Mouse (Mus musculus) thymus, adult 2 months (tissue): ENCODE data around the gene Ldhd. TPM values are rescaled to one million over a fixed set of nuclear protein-coding genes. Genes with fewer than 3 reads are reported as not detected.
A peak's percentile ranks its signal among the peaks of the same experiment; 100 is the strongest.

Source experiments
- DNase-seq: peaks from one replicate; pipeline ENCODE4 v3.0.0; 2021
- H3K27ac ChIP-seq: fragments of 200-500 bp; 2 replicates; pipeline ENCODE4 v1.5.1; 2012; ENCODE audit warnings: low read length, control low read depth; ENCODE audit not compliant: control insufficient read depth, insufficient read depth
- H3K27me3 ChIP-seq: fragments of 200-500 bp; 2 replicates; pipeline ENCODE4 v1.6.1; 2012; ENCODE audit warnings: mild to moderate bottlenecking, low read length, moderate library complexity, mixed read lengths; ENCODE audit not compliant: control insufficient read depth, insufficient read depth
- H3K36me3 ChIP-seq: fragments of 200-500 bp; 2 replicates; pipeline ENCODE4 v1.6.1; 2012; ENCODE audit warnings: mild to moderate bottlenecking, low read length, moderate library complexity; ENCODE audit not compliant: control insufficient read depth, insufficient read depth
- H3K4me1 ChIP-seq: fragments of 200-500 bp; replicated peaks from 2 replicates; pipeline ENCODE4 v1.6.1; 2012; ENCODE audit warnings: low read length; ENCODE audit not compliant: control insufficient read depth, insufficient read depth
- H3K4me3 ChIP-seq: fragments of 200-500 bp; 2 replicates; pipeline ENCODE4 v1.5.1; 2012; ENCODE audit warnings: mild to moderate bottlenecking, low read length, control low read depth, moderate library complexity; ENCODE audit not compliant: control insufficient read depth, insufficient read depth
- CTCF ChIP-seq: fragments of 200-500 bp; IDR thresholded peaks from 2 replicates; pipeline ENCODE4 v1.5.1; 2012; ENCODE audit warnings: mild to moderate bottlenecking, control low read depth, low read length, moderate library complexity, borderline replicate concordance; ENCODE audit not compliant: control insufficient read depth, poor library complexity, insufficient read depth; ENCODE audit errors: extremely low read depth
- POLR2A ChIP-seq: fragments of 200-500 bp; IDR thresholded peaks from 2 replicates; pipeline ENCODE4 v1.6.1; 2012; ENCODE audit warnings: mild to moderate bottlenecking, low read length, control low read depth, moderate library complexity; ENCODE audit not compliant: control insufficient read depth, poor library complexity, insufficient read depth; ENCODE audit errors: extremely low read depth
- WGBS: fragments of 180-500 bp; shearing (Covaris S2); methylation state at CpG from one replicate; pipeline ENCODE4 v1.1.7; 2018; 5-methylcytosine and 5-hydroxymethylcytosine counted together
- polyA plus RNA-seq: library from polyadenylated mRNA; depleted of rRNA; stranded (reverse); fragments of >200 nt; gene quantifications from 2 replicates; pipeline ENCODE4 v1.2.3, GENCODE M21; 2012; rRNA removed

Gene Ldhd
- 10.4 and 10.7 TPM in 2 replicates for polyA plus RNA-seq

GRCm38 (mm10) chr8:111630105-111630521, at the start of gene Ldhd:
TSS of gene Ldhd (minus strand) at chr8:111630374.
- peaks cover 53% of the 10 kb centered on the region for H3K4me1 ChIP-seq
- H3K27ac ChIP-seq = no peak within 1 kb of the TSS
- DNase-seq = no peak
- H3K36me3 ChIP-seq = no peaks in the 10 kb centered on the region
- 15% methylated on average over 13 of the region's 13 CpGs for WGBS
- no peak for TF ChIP-seq CTCF
- TF ChIP-seq POLR2A = no peak
- H3K4me3 ChIP-seq = peak within 1 kb of the TSS; percentile 44
- no peaks in the 10 kb centered on the region for H3K27me3 ChIP-seq

- Histone ChIP-seq H3K27me3 (no peaks in the 10 kb centered on the region), H3K4me1 (no peaks in the 10 kb centered on the region), H3K27ac (no peak overlapping the region), H3K36me3 (no peaks in the 10 kb centered on the region), H3K4me3 (no peak overlapping the region)
- DNase-seq = no peak
- 86% methylated on average over 7 of the region's 7 CpGs for WGBS
- TF ChIP-seq CTCF (no peak), POLR2A (no peak)
Observed at GRCm38 (mm10) chr8:111678848-111679247, 48.7 kb upstream of the Ldhd start.

GRCm38 (mm10) chr8:111678111-111678510, 47.9 kb upstream of the Ldhd start:
- H3K4me1 ChIP-seq = no peaks in the 10 kb centered on the region
- peak; percentile 52 for DNase-seq
- H3K27ac ChIP-seq = no peak overlapping the region
- TF ChIP-seq CTCF (no peak), POLR2A (no peak)
- no peaks in the 10 kb centered on the region for H3K36me3 ChIP-seq
- H3K27me3 ChIP-seq = no peaks in the 10 kb centered on the region
- WGBS = 23% methylated on average over 3 of the region's 3 CpGs
- no peak overlapping the region for H3K4me3 ChIP-seq

- Histone ChIP-seq H3K27ac (no peak overlapping the region), H3K4me1 (no peaks in the 10 kb centered on the region), H3K36me3 (no peaks in the 10 kb centered on the region), H3K27me3 (no peaks in the 10 kb centered on the region), H3K4me3 (no peak overlapping the region)
- no peak for TF ChIP-seq POLR2A
- TF ChIP-seq CTCF = no peak
- 81% methylated on average over 8 of the region's 8 CpGs for WGBS
- DNase-seq = peak; percentile 35
Observed at GRCm38 (mm10) chr8:111676237-111676636, 46.1 kb upstream of the Ldhd start.

- Histone ChIP-seq H3K4me1 (no peaks in the 10 kb centered on the region), H3K27me3 (no peaks in the 10 kb centered on the region), H3K4me3 (no peak overlapping the region), H3K27ac (no peak overlapping the region), H3K36me3 (peaks cover 16% of the 10 kb centered on the region)
- no peak for DNase-seq
- TF ChIP-seq CTCF (no peak), POLR2A (no peak)
- WGBS = 94% methylated on average over 2 of the region's 2 CpGs
Observed at GRCm38 (mm10) chr8:111666751-111667150, 36.6 kb upstream of the Ldhd start.

DNA sequence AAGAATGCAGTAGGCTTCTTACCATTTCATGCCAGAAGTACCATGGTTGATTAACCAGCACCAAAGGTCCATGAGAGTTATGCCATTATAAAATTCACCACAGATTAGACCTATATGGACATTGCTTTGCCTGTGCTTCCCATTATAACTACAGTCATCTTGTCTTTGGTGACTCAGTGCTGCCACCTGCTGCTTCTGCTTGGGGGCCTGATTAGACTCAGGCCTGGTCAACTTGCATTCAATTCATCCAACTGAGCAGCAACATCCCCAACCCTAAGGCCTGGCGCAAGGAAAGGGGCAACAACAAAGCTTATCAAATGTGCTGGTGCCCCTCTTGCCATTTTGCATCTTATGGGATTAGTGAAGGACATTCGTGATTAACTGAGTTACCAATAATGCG, 32.3 kb upstream of the Ldhd start:
- Histone ChIP-seq H3K36me3 (0 out of 2 replicates have a peak, but pooled peaks cover 4% of the 10 kb centered on the region), H3K27ac (no peak overlapping the region), H3K4me3 (no peak overlapping the region), H3K4me1 (0 out of 2 replicates have a peak, but pooled peaks cover 2% of the 10 kb centered on the region), H3K27me3 (no peaks in the 10 kb centered on the region)
- no peak for TF ChIP-seq POLR2A
- TF ChIP-seq CTCF = peak; percentile 68; the same call in 1 of the 2 replicates
- peak; percentile 60 for DNase-seq
- WGBS = 97% methylated on average over 3 of the region's 3 CpGs
